Mouse (Mus musculus) Patski (cell line): ENCODE data around the gene Fam135a. TPM values are rescaled to one million over a fixed set of nuclear protein-coding genes. Genes with fewer than 3 reads are reported as not detected.

ENCODE experiments used
- ATAC-seq: fragments of 100-300 bp; one replicate; pipeline ENCODE4 v1.8.0; 2021
- CTCF ChIA-PET: fragments of 350-600 bp; sonication (Branson Sonifier 250); formaldehyde crosslinking; loops from one replicate; lab custom pipeline; 2022; ENCODE audit warnings: inconsistent platforms; lab: Charles Lee
- POLR2A ChIA-PET: fragments of 350-600 bp; sonication (Branson Sonifier 250); formaldehyde crosslinking; loops from one replicate; lab custom pipeline; 2022; ENCODE audit warnings: antibody characterized with exemption, inconsistent platforms; lab: Charles Lee
- DNase-seq: peaks from one replicate; pipeline ENCODE4 v3.0.0-alpha.2; 2011; ENCODE audit warnings: low read depth, low spot score
- H3K27me3 ChIP-seq: fragments of 371-371 bp; one replicate; pipeline ENCODE4 v1.5.1; 2021
- CTCF ChIP-seq: fragments of 100-300 bp; IDR thresholded peaks from one replicate; pipeline ENCODE4 v1.5.1; 2021
- in situ Hi-C: fragments of 300-500 bp; cut with MboI; formaldehyde crosslinking; loops from 3 replicates; pipeline ENCODE4 v1.11.1; 2018; ENCODE audit warnings: low pct_unique_long_range_greater_than_20kb, mixed read lengths
- polyA plus RNA-seq: library from polyadenylated mRNA; unstranded; gene quantifications from one replicate; pipeline ENCODE4 v1.2.3, GENCODE M21; 2021

The Fam135a gene
- polyA plus RNA-seq, 1 experiment from 2014 or later = 55.5 TPM

DNA sequence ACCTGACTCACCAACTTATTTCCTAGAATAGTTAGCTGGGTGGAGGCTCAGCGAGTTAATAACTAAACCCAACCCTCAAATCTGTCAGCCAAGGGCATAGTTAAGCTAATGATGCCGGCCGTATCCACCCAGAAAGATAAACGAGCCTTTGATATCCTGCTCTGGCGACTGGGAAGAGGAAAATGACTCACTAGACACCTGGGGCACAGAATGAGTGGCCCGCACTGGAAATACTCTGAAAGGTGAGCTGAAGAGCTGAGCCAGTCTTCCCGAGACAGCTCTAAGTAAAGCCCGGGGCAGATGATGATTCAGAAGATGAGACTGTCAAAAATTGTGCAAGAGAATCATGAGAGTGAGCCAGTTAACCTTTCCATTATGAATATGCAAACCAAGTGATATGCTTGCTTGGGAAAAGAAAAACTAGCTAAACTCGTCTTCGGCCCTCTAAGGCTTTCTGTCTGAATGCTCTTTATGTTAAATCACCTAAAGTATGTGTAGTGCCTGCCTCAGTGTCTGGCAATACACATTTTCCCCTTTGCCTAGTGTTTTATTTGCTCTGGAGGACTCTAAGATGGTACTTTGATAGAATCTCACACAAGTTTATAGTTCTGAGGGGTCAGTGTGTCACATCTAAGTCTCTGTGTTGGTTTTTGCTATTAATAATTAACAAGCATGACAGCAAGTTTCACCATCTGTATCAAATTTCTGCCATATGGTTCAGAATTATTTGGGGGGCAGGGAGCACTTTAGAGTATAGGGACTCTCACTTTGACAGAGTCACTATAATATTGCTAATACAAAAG is 8.0 kb upstream of the Fam135a start:
- ChIA-PET POLR2A (no interaction called here), CTCF (interaction anchor here (0.8 to 1.8 kb wide), 6 partner anchors 9 to 58 kb away, joined by 3 to 7 read pairs (median 3); no protein-coding TSS in a partner anchor)
- peak; percentile 93 for ATAC-seq
- DNase-seq = peak; percentile 78
- in situ Hi-C loops = loop anchor here (25.0 kb wide), 1 partner anchor 846 kb away; no protein-coding TSS in a partner anchor
- H3K27me3 ChIP-seq = no peaks in the 10 kb centered on the region
- no peak for TF ChIP-seq CTCF

DNA sequence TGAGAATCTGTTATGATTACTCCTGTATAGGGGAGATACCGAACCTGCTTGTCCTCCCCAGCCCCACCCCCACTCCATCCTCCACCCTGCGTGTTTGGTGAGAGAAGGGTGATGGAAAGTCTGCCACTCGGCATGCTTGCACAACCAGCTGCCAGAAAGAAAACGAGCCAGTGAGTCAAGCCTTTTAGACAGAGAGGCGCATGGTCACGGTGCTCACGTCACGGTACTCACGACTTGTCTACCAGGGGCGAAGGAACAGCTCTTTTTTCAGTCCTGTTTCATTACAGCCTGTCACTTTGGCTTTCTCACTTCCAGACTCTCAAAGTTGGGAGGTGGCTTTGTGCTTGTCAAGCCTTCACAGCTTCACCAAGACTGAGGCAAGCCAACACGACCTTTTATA is 7.2 kb upstream of the Fam135a start:
- in situ Hi-C loops = loop anchor here (25.0 kb wide), 1 partner anchor 845 kb away; no protein-coding TSS in a partner anchor
- DNase-seq (peak; percentile 57), ATAC-seq (peak; percentile 70)
- TF ChIP-seq CTCF = no peak
- POLR2A ChIA-PET = interaction anchor here (0.6 to 1.2 kb wide), 2 partner anchors 45 to 757 kb away, joined by 3 read pairs; no protein-coding TSS in a partner anchor
- H3K27me3 ChIP-seq = no peaks in the 10 kb centered on the region
- CTCF ChIA-PET = interaction anchor here (1.1 to 1.6 kb wide), 4 partner anchors 10 to 58 kb away, joined by 3 to 7 read pairs (median 3); no protein-coding TSS in a partner anchor

DNA sequence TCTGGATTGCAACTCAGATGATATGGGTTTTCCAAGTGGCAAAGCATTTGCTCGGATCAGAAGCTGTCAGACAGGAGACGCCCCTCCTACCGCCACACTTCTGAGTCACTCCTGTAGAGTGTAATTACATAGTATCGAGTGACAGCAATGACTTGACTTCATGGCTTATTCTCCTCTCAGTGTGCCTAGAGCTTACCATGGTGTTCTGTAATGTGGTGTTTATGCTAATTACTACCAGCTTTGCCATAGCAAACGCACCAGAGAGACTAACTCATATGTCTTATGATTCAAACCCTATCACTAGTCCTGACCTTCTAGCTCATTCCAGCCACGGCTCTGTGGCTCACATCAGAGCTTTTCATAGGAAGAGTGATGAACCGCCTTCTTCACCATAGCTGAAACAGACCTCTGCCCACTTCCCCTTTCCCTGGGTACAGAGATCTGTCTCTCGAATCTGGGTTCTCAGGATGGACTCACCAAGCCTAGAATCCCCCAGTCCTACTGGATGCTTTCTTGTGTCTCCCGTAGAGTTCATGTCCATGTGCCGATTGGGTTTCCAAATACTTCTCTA is 2.5 kb upstream of the Fam135a start:
- DNase-seq = no peak
- POLR2A ChIA-PET = no interaction called here
- ATAC-seq = no peak
- no peaks in the 10 kb centered on the region for H3K27me3 ChIP-seq
- in situ Hi-C loops = loop anchor here (25.0 kb wide), 1 partner anchor 840 kb away; no protein-coding TSS in a partner anchor
- TF ChIP-seq CTCF = no peak
- CTCF ChIA-PET = no interaction called here

DNA sequence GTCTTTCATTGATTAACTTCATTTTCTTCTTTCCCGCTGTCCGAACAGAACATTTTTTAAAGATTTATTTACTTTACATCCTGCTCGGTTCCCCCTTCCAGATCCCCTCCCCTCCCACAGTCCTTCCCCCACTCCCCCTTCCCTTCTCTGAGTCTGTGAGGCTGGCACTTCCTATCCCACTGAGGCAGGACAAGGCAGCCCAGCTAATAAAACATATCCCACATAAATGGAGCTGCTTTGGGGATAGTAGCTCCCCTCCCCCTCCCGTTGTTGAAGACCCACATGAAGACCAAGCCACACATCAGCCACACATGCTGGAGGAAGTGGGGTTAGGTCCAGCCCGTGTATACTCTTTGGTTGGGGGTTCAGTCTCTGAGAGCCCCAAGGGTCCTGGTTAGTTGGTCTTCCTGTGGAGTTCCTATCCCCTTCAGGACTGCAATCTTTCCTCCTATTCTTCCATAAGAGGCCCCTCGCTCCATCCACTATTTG is 773 bp upstream of the Fam135a start:
- ATAC-seq = no peak
- no peak for TF ChIP-seq CTCF
- CTCF ChIA-PET = interaction anchor here (1.4 kb wide), 1 partner anchor 16 kb away, joined by 4 read pairs; no protein-coding TSS in a partner anchor
- in situ Hi-C loops = loop anchor here (25.0 kb wide), 1 partner anchor 839 kb away; no protein-coding TSS in a partner anchor
- no peak for DNase-seq
- H3K27me3 ChIP-seq = no peaks in the 10 kb centered on the region
- POLR2A ChIA-PET = interaction anchor here (1.1 to 1.7 kb wide), 2 partner anchors 35 to 180 kb away, joined by 3 to 4 read pairs; no protein-coding TSS in a partner anchor

DNA sequence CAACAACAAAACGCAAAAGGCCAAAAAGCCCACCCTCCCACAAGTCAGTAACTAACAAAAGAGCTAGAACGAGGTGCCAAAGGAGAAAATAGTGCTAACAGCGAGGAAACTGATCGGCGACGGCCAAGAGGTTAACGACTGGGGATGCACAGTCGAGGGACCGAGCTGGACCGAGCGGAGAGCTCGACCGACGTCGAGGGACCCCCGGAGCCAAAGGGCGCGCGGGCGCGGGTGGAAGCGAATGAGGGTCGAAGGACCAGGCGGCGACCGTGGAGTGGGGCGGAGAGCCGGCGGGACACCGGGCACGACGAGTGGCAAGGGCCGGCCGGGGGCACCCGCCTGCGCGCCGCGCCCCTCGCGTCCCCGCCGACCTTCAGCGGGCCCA is 608 bp downstream of the Fam135a start:
- H3K27me3 ChIP-seq = no peaks in the 10 kb centered on the region
- ATAC-seq = peak; percentile 2
- no peak for TF ChIP-seq CTCF
- DNase-seq = no peak
- CTCF ChIA-PET = interaction anchor here (1.1 to 1.2 kb wide), 2 partner anchors 25 to 38 kb away, joined by 3 read pairs; no protein-coding TSS in a partner anchor
- in situ Hi-C loops = no loop called here
- POLR2A ChIA-PET = interaction anchor here (0.7 kb wide), 1 partner anchor 272 kb away, joined by 3 read pairs; no protein-coding TSS in a partner anchor

DNA sequence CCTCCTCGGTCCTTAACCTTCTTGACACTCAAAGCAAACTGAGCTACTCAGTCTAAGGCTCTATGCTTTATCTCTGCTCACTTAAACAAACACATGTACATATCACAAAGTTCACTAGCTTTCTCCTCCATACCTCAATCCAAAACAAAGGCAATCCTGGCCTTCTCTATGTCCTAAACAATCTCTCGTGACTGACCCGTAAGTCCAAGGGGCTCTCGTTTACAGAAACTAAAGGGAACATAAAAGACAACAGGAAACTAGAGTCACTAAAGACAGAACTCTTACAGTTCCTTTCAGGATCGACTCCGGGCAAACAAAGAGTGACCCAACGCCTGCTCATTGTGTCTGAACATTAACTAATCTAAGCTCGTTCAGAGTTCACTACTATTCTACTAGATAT is 2.6 kb downstream of the Fam135a start:
- no peak for ATAC-seq
- no peaks in the 10 kb centered on the region for H3K27me3 ChIP-seq
- in situ Hi-C loops = no loop called here
- DNase-seq = no peak
- no peak for TF ChIP-seq CTCF
- ChIA-PET POLR2A (no interaction called here), CTCF (interaction anchor here (0.9 to 2.9 kb wide), 7 partner anchors 10 to 91 kb away, joined by 3 to 14 read pairs (median 5); no protein-coding TSS in a partner anchor)

DNA sequence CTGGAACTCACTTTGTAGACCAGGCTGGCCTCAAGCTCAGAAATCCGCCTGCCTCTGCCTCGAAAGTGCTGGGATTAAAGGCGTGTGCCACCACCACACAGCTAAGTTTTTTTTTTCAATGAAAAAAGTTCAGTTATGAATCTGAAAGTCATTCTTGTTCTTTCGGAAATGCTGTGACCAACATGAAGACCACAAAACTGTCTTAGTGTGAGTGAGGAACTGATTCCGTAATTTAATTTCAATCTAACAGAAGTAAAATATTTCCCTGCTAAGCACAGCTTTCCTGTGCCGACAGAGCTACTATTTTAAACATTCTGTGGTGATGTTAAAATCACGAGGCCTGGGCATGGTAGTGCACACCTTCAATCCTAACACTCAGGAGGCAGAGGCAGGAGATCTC is 7.7 kb downstream of the Fam135a start:
- ChIA-PET POLR2A (interaction anchor here (1.0 kb wide), 1 partner anchor 21 kb away, joined by 3 read pairs; no protein-coding TSS in a partner anchor), CTCF (interaction anchor here (1.2 kb wide), 1 partner anchor 18 kb away, joined by 4 read pairs; no protein-coding TSS in a partner anchor)
- DNase-seq = no peak
- no peaks in the 10 kb centered on the region for H3K27me3 ChIP-seq
- ATAC-seq = no peak
- no peak for TF ChIP-seq CTCF
- in situ Hi-C loops = no loop called here

DNA sequence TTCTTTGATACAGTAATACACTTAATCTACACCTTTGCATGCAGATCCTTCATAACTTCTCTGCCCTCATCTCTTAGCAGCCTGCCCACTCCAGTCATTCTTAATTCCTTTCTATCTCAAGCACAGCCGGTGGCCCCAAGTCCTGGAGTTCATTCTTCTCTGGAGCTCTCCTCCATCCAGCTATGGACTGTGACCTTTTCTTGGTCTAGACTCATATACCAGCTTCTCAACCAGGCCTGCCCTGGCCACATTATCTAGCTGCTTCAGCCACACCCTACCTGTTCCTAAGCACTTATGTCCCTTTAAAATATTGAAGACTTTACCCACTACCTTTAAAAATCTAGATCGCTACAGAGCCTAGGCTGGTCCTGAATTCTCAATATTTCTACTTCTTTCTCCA is 9.5 kb downstream of the Fam135a start:
- ATAC-seq = no peak
- POLR2A ChIA-PET = no interaction called here

DNA sequence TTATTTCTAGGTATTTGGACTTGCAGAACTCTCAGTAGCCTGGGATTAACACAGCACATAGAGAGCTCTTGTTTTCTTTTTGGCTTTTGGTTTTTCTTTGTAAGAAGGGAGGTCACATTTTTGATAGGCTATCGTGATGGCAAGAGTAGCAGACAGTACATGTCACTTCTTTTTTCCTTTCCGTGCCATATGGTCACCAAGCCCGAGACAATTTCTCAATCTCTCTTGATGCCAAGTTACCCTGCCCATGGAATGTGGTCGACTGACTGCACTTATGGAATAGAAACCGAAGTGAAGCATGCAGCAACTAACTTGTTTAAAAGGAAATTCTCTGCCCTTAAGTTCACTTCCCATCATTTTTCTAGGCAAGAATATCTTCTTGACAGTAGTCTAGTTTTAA is 10.0 kb downstream of the Fam135a start:
- no peaks in the 10 kb centered on the region for H3K27me3 ChIP-seq
- ATAC-seq = no peak
- ChIA-PET CTCF (no interaction called here), POLR2A (no interaction called here)
- in situ Hi-C loops = no loop called here
- TF ChIP-seq CTCF = no peak
- DNase-seq = no peak

More for the DNA sequence above, 9.5 kb downstream of the Fam135a start:
- CTCF ChIA-PET = no interaction called here
- DNase-seq = no peak
- in situ Hi-C loops = no loop called here
- no peak for TF ChIP-seq CTCF
- no peaks in the 10 kb centered on the region for H3K27me3 ChIP-seq

DNA sequence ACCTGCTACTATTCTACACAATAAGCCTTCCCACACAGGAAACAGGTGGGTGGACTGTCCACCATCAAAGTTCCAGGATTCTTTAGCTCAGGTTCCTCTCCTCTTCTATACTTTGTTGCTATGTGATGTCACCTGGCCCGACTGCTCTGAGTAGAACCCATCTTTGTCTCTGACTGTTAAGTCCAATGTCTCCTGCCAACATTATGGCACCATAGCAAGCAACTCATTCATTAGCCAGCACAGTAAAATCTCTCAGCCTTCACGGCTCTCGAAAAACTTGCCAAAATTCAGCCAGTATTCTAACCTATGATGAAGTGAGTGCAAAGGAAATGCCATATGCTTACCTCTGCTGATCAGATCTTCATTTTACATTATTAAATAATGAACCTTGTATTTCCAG is 14.0 kb downstream of the Fam135a start:
- in situ Hi-C loops = no loop called here
- no peak for TF ChIP-seq CTCF
- H3K27me3 ChIP-seq = no peaks in the 10 kb centered on the region
- ATAC-seq = no peak
- no peak for DNase-seq
- ChIA-PET POLR2A (no interaction called here), CTCF (interaction anchor here (2.8 to 3.3 kb wide), 2 partner anchors 11 to 14 kb away, joined by 14 to 30 read pairs; no protein-coding TSS in a partner anchor)
